Mouse (Mus musculus): ENCODE measurements at regions not wholly inside any gene's neighbourhood (a gene's known extent, or its start where the extent isn't known, plus 50 kb on each side); places are given as distances from the start of the nearest gene placed in this dataset.
"Not testable (repeated sequence)": the region's sequence is repeated elsewhere in the genome, so short reads cannot be mapped to it uniquely, and the experiment has no call there.

GRCm38 (mm10) chr17:94866630-94867029 is 116.8 kb upstream of the Mettl4 start:
- no peak for DNase-seq (ENCODE audit: low spot score in 2 of 2)

GRCm38 (mm10) chr17:94864531-94865318 is 114.9 kb upstream of the Mettl4 start:
- peak; percentile 20 to 46 for DNase-seq (ENCODE audit: low spot score in 2 of 2)

GRCm38 (mm10) chr17:94854698-94855097 is 104.9 kb upstream of the Mettl4 start:
- DNase-seq (ENCODE audit: low spot score in 2 of 2): not testable (repeated sequence)

- DNase-seq (ENCODE audit: low spot score in 2 of 2): peak; percentile 38 to 65
These were observed 84.8 kb upstream of the Mettl4 start for GRCm38 (mm10) chr17:94834446-94835117.

GRCm38 (mm10) chr17:94834067-94834445 is 84.2 kb upstream of the Mettl4 start:
- not testable (repeated sequence) for DNase-seq (ENCODE audit: low spot score in 2 of 2)

- DNase-seq (ENCODE audit: low spot score in 2 of 2): not testable (repeated sequence)
These were observed 76.6 kb upstream of the Mettl4 start for GRCm38 (mm10) chr17:94826415-94826814.

GRCm38 (mm10) chr17:94808758-94809157 is 58.9 kb upstream of the Mettl4 start:
- DNase-seq (ENCODE audit: low spot score in 2 of 2): no peak
